Mouse (Mus musculus): ENCODE results near the gene Adam26a. TPM values are rescaled to one million over a fixed set of nuclear protein-coding genes. Genes with fewer than 3 reads are reported as not detected.
"Not testable (repeated sequence)": the region's sequence is repeated elsewhere in the genome, so short reads cannot be mapped to it uniquely, and the experiment has no call there.

Adam26a gene
- total RNA-seq (2021), result not detected
- long read RNA-seq, experiment 1, result 0 reads
- long read RNA-seq, experiment 2, result 0 reads

GRCm38 (mm10) chr8:43576607-43577006, at the start of gene Adam26a:
Gene Adam26a (minus strand): TSS chr8:43576707.
- DNase-seq, result not testable (repeated sequence)

- no peak for DNase-seq
Measured at GRCm38 (mm10) chr8:43616046-43616445, 39.5 kb upstream of the Adam26a start.

GRCm38 (mm10) chr8:43603657-43604056, 27.1 kb upstream of the Adam26a start:
- DNase-seq, result not testable (repeated sequence)

GRCm38 (mm10) chr8:43603166-43603565, 26.7 kb upstream of the Adam26a start:
- DNase-seq, result not testable (repeated sequence)

GRCm38 (mm10) chr8:43528006-43528405, 48.5 kb downstream of the Adam26a start, which contains the start of gene Adam26b:
Gene Adam26b (minus strand): TSS chr8:43528106.
- DNase-seq, result not testable (repeated sequence)

Other genes with a start within 250 kb of the Adam26a start
- not detected for gene Adam26b, start 48.6 kb downstream of the Adam26a start, total RNA-seq (2021)
- not detected for gene Gm5346, start 50.6 kb upstream of the Adam26a start, total RNA-seq (2021)
- gene Adam34, start 133.3 kb upstream of the Adam26a start, total RNA-seq (2021), result not detected